Mouse (Mus musculus) spleen, adult 2 months (tissue): ENCODE data around the gene Gp1bb. TPM values are rescaled to one million over a fixed set of nuclear protein-coding genes. Genes with fewer than 3 reads are reported as not detected.

Source experiments
- DNase-seq, 2 experiments: peaks; one replicate each; pipeline versions ENCODE4 v3.0.0 to v3.0.0-alpha.2; 2012 to 2021; ENCODE audit warnings: low spot score in 2 of 2, low read depth in 1 of 2
- H3K27ac ChIP-seq: fragments of 200-500 bp; 2 replicates; pipeline ENCODE4 v1.5.1; 2012; ENCODE audit warnings: low read length, inconsistent platforms; ENCODE audit not compliant: insufficient read depth
- H3K27me3 ChIP-seq: fragments of 200-500 bp; 2 replicates; pipeline ENCODE4 v1.6.1; 2012; ENCODE audit warnings: mild to moderate bottlenecking, moderate library complexity, low read length, inconsistent platforms; ENCODE audit not compliant: control insufficient read depth, insufficient read depth
- H3K36me3 ChIP-seq: fragments of 200-500 bp; 2 replicates; pipeline ENCODE4 v1.6.1; 2012; ENCODE audit warnings: mild to moderate bottlenecking, low read length, inconsistent platforms; ENCODE audit not compliant: control insufficient read depth, insufficient read depth
- H3K4me1 ChIP-seq: fragments of 200-500 bp; 2 replicates; pipeline ENCODE4 v1.6.1; 2011; ENCODE audit warnings: inconsistent platforms; ENCODE audit not compliant: control insufficient read depth, insufficient read depth, insufficient read length
- H3K4me3 ChIP-seq: fragments of 200-500 bp; 2 replicates; pipeline ENCODE4 v1.5.1; 2011; ENCODE audit warnings: mild to moderate bottlenecking, inconsistent platforms; ENCODE audit not compliant: insufficient read depth, insufficient read length; ENCODE audit errors: extremely low read depth
- CTCF ChIP-seq: fragments of 200-500 bp; IDR thresholded peaks from 2 replicates; pipeline ENCODE4 v1.5.1; 2011; ENCODE audit warnings: mild to moderate bottlenecking, inconsistent platforms; ENCODE audit not compliant: insufficient read depth, insufficient read length, insufficient replicate concordance; ENCODE audit errors: extremely low read depth
- POLR2A ChIP-seq: fragments of 200-500 bp; IDR thresholded peaks from 2 replicates; pipeline ENCODE4 v1.6.1; 2011; ENCODE audit warnings: low read depth, low read length, inconsistent platforms
- WGBS: fragments of 180-500 bp; shearing (Covaris S2); methylation state at CpG from one replicate; pipeline ENCODE4 v1.1.7; 2018; 5-methylcytosine and 5-hydroxymethylcytosine counted together
- polyA plus RNA-seq: library from polyadenylated mRNA; depleted of rRNA; stranded (reverse); fragments of >200 nt; gene quantifications from 2 replicates; pipeline ENCODE4 v1.2.3, GENCODE M21; 2012

Gene Gp1bb
- polyA plus RNA-seq, 1 experiment: 101 TPM

DNA sequence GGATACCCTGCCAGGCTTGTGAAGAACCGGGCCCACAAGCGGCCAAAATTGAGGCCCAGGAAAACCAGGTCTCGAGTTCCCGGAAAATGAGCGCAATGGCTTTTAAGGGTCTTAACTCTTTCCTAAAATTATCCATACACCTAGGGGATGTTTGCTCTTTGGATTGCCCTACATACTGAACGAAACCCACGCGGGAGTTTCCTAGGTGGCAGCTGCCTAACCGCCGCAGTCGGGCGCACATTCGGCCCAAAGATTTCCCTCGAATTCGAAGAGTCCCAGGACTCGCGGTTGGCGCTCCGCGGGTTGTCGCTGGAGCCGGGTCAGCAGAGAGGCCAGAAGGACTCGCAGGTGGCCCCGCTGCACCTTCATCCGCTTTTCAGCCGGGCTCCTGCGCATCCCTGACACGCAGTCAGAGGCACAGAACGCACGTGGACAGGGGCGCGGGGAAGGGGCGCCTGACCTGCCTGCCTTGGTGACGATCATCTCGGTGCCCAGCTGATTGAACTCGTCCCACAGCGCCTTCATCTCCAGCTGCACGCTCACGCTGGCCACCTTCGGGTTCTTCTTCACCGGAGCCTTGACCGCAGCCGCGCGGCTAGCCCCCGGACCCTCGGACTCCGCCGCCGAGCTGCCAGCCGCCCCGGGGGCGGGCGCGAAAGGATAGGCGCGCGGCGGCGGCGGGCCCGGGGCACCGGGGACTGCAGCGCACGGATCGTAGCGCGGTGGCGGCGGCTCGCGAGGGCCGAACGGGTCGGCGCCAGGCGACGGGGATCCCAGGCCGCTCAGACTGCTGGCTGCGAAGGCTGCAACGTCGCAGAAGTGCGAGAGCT, 35.9 kb downstream of the Gp1bb start:
- Histone ChIP-seq H3K4me3 (no peak overlapping the region), H3K27ac (no peak overlapping the region), H3K27me3 (peaks cover 39% of the 10 kb centered on the region), H3K4me1 (peaks cover 9% of the 10 kb centered on the region), H3K36me3 (no peaks in the 10 kb centered on the region)
- no peak for DNase-seq
- no peak for TF ChIP-seq POLR2A
- TF ChIP-seq CTCF: no peak
- WGBS: 8% methylated on average over 54 of the region's 83 CpGs

DNA sequence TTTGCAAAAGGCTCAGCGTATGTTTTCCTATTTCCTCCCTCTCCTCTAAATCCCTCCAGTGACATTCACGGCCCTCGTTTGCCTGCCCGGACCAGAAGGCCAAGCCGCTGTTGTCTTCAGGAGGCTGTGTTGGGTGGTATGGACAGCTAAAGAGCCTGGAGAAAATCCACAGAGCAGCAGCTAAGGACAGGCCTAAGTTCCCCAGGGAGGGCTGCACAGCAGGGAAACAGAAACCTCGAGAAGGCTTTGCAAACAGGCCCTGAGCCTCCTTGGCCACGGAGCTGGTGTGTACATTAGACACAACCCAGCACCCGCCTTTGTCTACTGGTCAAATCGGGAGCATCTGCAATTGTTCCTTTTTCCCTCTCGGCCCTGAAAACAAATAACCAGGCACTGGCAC, 36.5 kb downstream of the Gp1bb start:
- peaks cover 9% of the 10 kb centered on the region for H3K4me1 ChIP-seq
- H3K4me3 ChIP-seq: no peak overlapping the region
- 47% methylated on average over 10 of the region's 10 CpGs for WGBS
- TF ChIP-seq CTCF (no peak), POLR2A (no peak)
- DNase-seq: no peak
- no peak overlapping the region for H3K27ac ChIP-seq
- H3K27me3 ChIP-seq: peaks cover 37% of the 10 kb centered on the region
- H3K36me3 ChIP-seq: no peaks in the 10 kb centered on the region

DNA sequence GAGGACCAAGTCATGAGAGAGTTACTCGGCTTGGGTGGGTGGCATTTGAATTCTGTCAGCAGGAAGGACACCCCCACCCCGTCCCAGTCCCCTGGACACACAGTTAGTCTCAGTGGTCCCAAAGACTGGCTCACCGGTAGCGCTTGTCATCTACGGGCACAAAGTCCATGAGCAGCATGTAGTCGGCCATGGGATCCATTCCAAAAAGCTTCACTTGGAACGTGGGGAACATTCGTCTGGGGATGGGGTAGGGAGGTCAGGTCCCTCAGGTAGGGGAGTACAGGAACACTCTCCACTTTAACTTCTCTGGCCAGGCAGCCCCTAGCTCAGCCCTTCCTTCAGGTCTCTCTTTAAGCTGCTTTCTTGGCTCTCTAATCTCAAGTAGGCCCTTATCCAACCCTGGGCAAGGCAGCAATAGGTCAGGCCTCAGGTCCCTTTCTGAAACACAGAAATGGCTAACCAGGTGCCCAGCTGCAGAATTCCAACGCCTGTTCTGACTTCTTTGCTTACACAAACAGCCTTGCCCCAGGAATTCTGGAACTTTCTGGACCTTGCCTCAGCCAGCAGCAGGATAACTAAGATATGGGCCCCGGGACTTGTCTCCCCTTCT, 37.2 kb downstream of the Gp1bb start:
- H3K4me1 ChIP-seq: peaks cover 6% of the 10 kb centered on the region; the same call in 1 of the 2 replicates
- no peak for DNase-seq
- WGBS: 86% methylated on average over 10 of the region's 10 CpGs
- no peak overlapping the region for H3K27ac ChIP-seq
- TF ChIP-seq CTCF (no peak), POLR2A (no peak)
- H3K4me3 ChIP-seq: no peak overlapping the region
- H3K36me3 ChIP-seq: no peaks in the 10 kb centered on the region
- peaks cover 37% of the 10 kb centered on the region for H3K27me3 ChIP-seq

DNA sequence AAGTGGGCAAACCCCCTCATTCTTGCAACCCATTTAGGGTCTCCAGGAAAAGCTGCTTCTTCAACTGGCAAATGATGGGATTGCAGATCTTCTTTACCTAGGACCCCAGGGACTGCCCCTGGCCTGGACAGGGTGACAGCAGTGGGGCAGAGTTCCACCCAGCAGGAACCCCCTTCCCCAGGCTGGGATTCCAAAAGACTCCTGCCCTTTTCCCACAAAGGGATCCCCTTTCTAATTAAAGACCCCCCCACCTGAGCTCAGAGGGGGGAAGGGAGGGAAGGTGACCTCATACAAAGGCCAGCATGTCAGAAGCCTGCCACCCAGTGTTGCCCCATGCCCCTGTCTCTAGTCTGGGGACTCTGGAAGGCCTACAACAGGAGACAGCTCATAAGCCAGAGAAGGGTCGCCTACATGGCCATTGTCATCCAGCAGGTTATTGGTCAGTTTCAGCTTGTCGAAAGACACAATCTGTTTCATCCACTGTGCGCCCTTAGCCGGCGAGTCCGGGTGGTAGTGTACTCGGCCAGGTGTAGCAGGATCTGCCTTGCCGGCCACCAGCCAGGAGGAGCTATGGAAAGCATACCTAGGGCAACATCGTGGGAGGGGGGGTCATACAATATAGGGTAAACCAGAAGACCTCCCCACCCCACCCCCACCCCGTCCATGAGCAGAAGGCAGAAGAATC, 38.4 kb downstream of the Gp1bb start:
- Histone ChIP-seq H3K27me3 (peaks cover 36% of the 10 kb centered on the region), H3K4me3 (no peak overlapping the region), H3K27ac (no peak overlapping the region), H3K36me3 (no peaks in the 10 kb centered on the region), H3K4me1 (peaks cover 6% of the 10 kb centered on the region; the same call in 1 of the 2 replicates)
- 75% methylated on average over 10 of the region's 10 CpGs for WGBS
- DNase-seq: no peak
- TF ChIP-seq POLR2A: no peak
- TF ChIP-seq CTCF: no peak

DNA sequence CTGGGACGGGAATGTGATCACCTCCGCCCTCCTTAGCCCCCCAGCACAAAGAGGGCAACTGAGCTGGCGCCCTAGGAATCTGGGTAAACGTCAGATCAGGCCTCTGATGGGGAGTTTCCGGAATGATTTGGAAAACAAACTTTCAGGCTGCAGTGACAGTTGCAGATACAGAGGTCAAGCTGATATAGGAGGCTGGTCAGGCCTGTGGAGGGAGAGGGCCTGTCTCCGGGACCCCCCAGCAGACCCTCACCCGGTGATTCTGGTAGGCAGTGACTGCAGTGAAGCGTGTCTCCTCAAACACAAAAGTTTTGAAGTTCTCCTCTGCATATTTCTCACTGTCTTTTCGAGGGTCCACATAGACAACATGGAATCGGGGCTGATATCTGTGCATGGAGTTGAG, 39.0 kb downstream of the Gp1bb start:
- 66% methylated on average over 10 of the region's 10 CpGs for WGBS
- peaks cover 6% of the 10 kb centered on the region; the same call in 1 of the 2 replicates for H3K4me1 ChIP-seq
- DNase-seq: no peak
- no peaks in the 10 kb centered on the region for H3K36me3 ChIP-seq
- peaks cover 32% of the 10 kb centered on the region for H3K27me3 ChIP-seq
- no peak overlapping the region for H3K4me3 ChIP-seq
- no peak for TF ChIP-seq CTCF
- no peak for TF ChIP-seq POLR2A
- H3K27ac ChIP-seq: no peak overlapping the region

DNA sequence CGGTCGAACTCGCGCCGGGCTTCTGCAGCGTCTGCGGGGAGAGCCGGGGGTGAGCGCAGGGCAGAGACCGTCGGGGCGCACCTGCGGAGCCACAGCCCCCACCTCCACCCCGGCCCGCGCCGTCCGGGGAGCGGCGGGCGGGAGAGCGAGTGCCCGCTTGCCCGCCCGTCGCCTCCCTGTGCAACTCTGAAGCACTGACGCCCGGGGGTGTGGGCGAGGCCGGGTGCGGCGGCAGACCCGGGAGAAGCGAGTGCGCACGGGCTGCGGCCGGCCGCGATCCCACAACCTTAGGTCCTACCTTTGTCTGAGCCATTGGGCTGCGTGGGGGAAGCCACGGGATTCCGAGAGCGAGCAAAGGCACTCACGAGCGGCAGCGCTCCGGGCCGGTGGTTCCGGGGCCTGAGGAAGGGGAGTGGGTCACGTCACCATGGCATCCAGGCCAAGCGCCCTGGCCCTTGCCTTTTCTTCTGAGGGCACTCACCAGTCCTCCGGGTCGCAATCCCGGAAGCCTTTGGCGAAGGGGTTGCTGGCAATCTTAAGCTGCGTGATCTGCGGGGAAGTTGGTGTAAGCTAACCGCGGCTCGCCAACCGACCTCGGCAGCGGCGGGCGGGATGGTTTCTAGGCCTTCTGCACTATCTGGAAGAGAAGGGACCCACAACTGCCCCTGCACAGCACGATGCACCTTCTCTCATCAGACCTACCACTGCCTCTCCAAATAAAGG, 39.6 kb downstream of the Gp1bb start:
- Histone ChIP-seq H3K27me3 (peaks cover 27% of the 10 kb centered on the region), H3K27ac (no peak overlapping the region), H3K4me1 (peaks cover 6% of the 10 kb centered on the region; the same call in 1 of the 2 replicates), H3K36me3 (no peaks in the 10 kb centered on the region), H3K4me3 (no peak overlapping the region; the same call in 1 of the 2 replicates)
- WGBS: 5% methylated on average over 66 of the region's 67 CpGs
- no peak for DNase-seq
- TF ChIP-seq POLR2A: no peak
- TF ChIP-seq CTCF: no peak
